Mouse (Mus musculus) liver, postnatal 0 days (tissue): ENCODE measurements around the gene Tbc1d8.

Source experiments
- CTCF ChIP-seq: sonication (generic); IDR thresholded peaks from 2 replicates; pipeline ENCODE4 v1.5.1; 2016; ENCODE audit warnings: antibody characterized with exemption, low read depth
- EP300 ChIP-seq: IDR thresholded peaks from 2 replicates; pipeline ENCODE4 v1.6.1; 2016; ENCODE audit warnings: antibody characterized with exemption, low read depth, mild to moderate bottlenecking

DNA sequence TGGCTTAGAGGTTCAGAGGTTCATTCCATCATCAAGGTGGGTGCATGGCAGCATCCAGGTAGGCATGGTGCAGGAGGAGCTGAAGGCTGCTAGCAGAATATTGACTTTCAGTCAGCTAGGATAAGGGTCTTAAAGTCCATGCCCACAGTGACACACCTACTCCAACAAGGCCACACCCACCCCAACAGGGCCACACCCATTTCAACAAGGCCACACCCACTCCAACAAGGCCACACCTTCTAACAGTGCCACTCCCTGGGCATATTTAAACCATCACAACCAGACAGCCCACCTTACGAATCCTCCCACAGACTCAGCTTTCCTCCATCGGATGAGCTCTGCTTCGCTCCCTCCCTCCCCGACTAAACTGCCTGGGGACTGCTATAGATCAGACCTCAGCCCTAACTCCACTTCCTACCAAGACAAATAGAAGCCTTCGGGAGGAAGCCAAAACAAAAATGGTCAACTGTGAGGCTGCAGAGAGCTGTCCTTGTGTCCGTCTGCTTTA, 15.6 kb downstream of the Tbc1d8 start:
- TF ChIP-seq CTCF (no peak), EP300 (no peak)
